Mouse (Mus musculus): ENCODE results near the gene Olfr693. TPM values are rescaled to one million over a fixed set of nuclear protein-coding genes. Genes with fewer than 3 reads are reported as not detected.

Gene Olfr693
- polyA plus RNA-seq, 1 experiment from 2014 or later, result not detected

DNA sequence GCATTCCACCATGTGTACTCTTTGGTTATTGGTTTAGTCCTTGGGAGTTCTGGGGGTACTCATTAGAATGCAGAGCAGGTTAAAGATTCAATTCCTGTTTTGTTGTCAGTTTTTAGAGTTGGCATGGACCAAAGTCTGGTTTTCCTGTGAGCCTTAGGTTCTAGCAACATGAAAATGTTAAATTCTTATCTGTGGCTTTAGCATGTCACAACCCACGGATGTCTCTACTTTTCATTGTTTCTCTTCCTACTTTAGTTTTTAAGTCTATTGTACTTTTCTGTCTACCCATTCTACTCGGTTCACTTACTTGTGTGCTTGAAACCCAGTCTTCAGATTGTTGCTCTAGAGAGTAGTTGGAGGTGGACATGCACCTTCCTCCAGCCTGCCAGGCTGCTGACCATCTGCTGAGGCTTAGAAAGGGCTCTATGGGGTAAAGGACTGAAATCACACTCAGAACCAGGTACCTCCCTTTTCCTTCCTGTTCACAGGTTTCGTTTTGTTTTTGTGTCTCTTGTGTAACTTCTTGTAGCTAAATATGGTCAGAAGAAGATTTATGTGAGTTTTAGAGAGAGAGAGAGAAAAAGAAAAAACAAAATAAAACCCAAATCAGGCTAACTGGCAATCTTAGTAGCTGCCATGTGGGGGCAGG is 36.0 kb downstream of the Olfr693 start:
- Histone ChIP-seq H3K9me3 (no peaks in the 10 kb centered on the region), H3K27ac (no peak overlapping the region), H3K36me3 (no peaks in the 10 kb centered on the region), H3K27me3 (ENCODE audit: insufficient read depth, poor library complexity, severe bottlenecking) (no peaks in the 10 kb centered on the region), H3K4me1 (no peaks in the 10 kb centered on the region), H3K4me3 (no peak overlapping the region)
- 74% methylated on average over 3 of the region's 3 CpGs for WGBS
- DNase-seq (ENCODE audit: low spot score), result no peak

DNA sequence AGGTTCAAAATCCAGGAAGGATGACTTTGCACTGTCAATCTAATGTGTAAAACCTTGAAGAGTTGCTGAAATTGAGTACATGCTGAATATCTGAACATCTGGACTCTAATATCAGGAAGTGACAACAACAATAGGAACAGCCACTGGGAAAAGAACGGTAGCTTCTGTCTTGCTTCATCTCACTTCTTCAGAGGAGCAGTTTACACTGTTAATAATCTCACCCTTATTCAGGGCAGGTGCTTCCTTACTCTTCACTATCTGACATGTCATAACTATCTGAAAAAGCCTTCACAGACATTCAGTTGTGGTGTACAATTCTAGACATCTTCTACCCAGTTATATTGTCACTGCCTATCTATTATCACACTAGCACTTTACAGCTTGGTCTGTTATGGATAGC is 39.5 kb downstream of the Olfr693 start:
- WGBS, result 74% methylated on average over 1 of the region's 1 CpGs
- H3K9me3 ChIP-seq, result no peaks in the 10 kb centered on the region
- DNase-seq (ENCODE audit: low spot score), result no peak
- no peak overlapping the region for H3K27ac ChIP-seq
- no peaks in the 10 kb centered on the region for H3K4me1 ChIP-seq
- H3K4me3 ChIP-seq, result no peak overlapping the region
- no peaks in the 10 kb centered on the region for H3K36me3 ChIP-seq
- H3K27me3 ChIP-seq (ENCODE audit: insufficient read depth, poor library complexity, severe bottlenecking), result no peaks in the 10 kb centered on the region

DNA sequence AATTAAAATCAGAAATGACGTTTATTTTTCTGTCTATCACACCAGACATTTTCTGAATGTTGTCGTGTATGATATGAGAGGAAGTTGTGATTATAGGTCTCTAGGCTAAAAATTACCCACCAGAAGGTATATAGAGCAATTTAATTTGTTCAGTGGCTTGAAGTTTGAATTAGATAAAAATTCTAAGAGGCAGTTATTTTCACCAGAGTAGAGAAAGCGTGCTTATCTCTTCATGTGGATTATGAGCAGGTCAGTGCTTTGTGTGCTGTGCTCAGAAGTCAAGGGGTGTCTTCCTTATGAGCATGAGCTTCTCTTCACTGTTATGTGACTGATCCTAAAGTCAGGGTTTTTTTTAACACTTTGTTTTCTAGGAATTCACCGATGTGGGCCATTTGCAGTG is 44.8 kb downstream of the Olfr693 start:
- WGBS, result 71% methylated on average over 4 of the region's 4 CpGs
- Histone ChIP-seq H3K9me3 (no peaks in the 10 kb centered on the region), H3K36me3 (no peaks in the 10 kb centered on the region), H3K4me3 (no peak overlapping the region), H3K27ac (no peak overlapping the region), H3K27me3 (ENCODE audit: insufficient read depth, poor library complexity, severe bottlenecking) (no peaks in the 10 kb centered on the region), H3K4me1 (no peaks in the 10 kb centered on the region)
- DNase-seq (ENCODE audit: low spot score), result no peak

Other genes starting within 250 kb of the Olfr693 start
- gene Olfr694, start 11.2 kb upstream of the Olfr693 start, polyA plus RNA-seq (2016; fragmentation: Nextera tagmentation; extraction: Ambion mirVana), result not detected in 2 replicates
- not detected in 2 replicates for gene Olfr695, start 35.8 kb upstream of the Olfr693 start, polyA plus RNA-seq (2016; fragmentation: Nextera tagmentation; extraction: Ambion mirVana)
- not detected in 2 replicates for gene Olfr697, start 61.9 kb upstream of the Olfr693 start, polyA plus RNA-seq (2016; fragmentation: Nextera tagmentation; extraction: Ambion mirVana)
- gene Olfr698, start 74.8 kb upstream of the Olfr693 start, polyA plus RNA-seq (2016; fragmentation: Nextera tagmentation; extraction: Ambion mirVana), result not detected in 2 replicates
- not detected in 2 replicates for gene Olfr699, start 112.6 kb upstream of the Olfr693 start, polyA plus RNA-seq (2016; fragmentation: Nextera tagmentation; extraction: Ambion mirVana)
- gene Olfr700, start 128.2 kb upstream of the Olfr693 start, polyA plus RNA-seq (2016; fragmentation: Nextera tagmentation; extraction: Ambion mirVana), result not detected in 2 replicates
- not detected in 2 replicates for gene Olfr701, start 133.5 kb upstream of the Olfr693 start, polyA plus RNA-seq (2016; fragmentation: Nextera tagmentation; extraction: Ambion mirVana)
- gene Olfr702, start 153.3 kb upstream of the Olfr693 start, polyA plus RNA-seq (2016; fragmentation: Nextera tagmentation; extraction: Ambion mirVana), result not detected in 2 replicates
- gene Olfr703, start 162.8 kb upstream of the Olfr693 start, polyA plus RNA-seq (2016; fragmentation: Nextera tagmentation; extraction: Ambion mirVana), result not detected in 2 replicates
- not detected in 2 replicates for gene Olfr704, start 182.6 kb upstream of the Olfr693 start, polyA plus RNA-seq (2016; fragmentation: Nextera tagmentation; extraction: Ambion mirVana)
- gene Olfr705, start 196.3 kb upstream of the Olfr693 start, polyA plus RNA-seq (2016; fragmentation: Nextera tagmentation; extraction: Ambion mirVana), result not detected in 2 replicates
- not detected in 2 replicates for gene Olfr706, start 207.6 kb upstream of the Olfr693 start, polyA plus RNA-seq (2016; fragmentation: Nextera tagmentation; extraction: Ambion mirVana)
- gene Olfr707, start 220.7 kb upstream of the Olfr693 start, polyA plus RNA-seq (2016; fragmentation: Nextera tagmentation; extraction: Ambion mirVana), result not detected in 2 replicates
- gene Olfr1532-ps1, start 227.4 kb upstream of the Olfr693 start, polyA plus RNA-seq (2016; fragmentation: Nextera tagmentation; extraction: Ambion mirVana), result not detected in 2 replicates